Mouse (Mus musculus) limb, embryonic 14.5 days (tissue): ENCODE measurements around the gene Cd151. TPM values are rescaled to one million over a fixed set of nuclear protein-coding genes. Genes with fewer than 3 reads are reported as not detected.

Experiments used
- ATAC-seq: fragments of 200-750 bp; cut with Nextera tagmentation; 2 replicates; pipeline ENCODE4 v1.8.0; 2017; ENCODE audit warnings: low read depth, moderate number of reproducible peaks, moderate TSS enrichment; ENCODE audit not compliant: low FRiP score
- DNase-seq: peaks from one replicate; pipeline ENCODE4 v3.0.0-alpha.2; 2015; ENCODE audit warnings: low spot score
- H3K27ac ChIP-seq: fragments of 300-500 bp; sonication (generic); replicated peaks from 2 replicates; pipeline ENCODE4 v1.5.1; 2014; ENCODE audit warnings: low read depth, mild to moderate bottlenecking, low read length, moderate library complexity, mixed read lengths
- H3K27me3 ChIP-seq: fragments of 300-500 bp; sonication (generic); 2 replicates; pipeline ENCODE4 v1.6.1; 2014; ENCODE audit warnings: low read length, mixed read lengths; ENCODE audit not compliant: control insufficient read depth, insufficient read depth
- H3K36me3 ChIP-seq: fragments of 300-500 bp; sonication (generic); 2 replicates; pipeline ENCODE4 v1.6.1; 2014; ENCODE audit warnings: mild to moderate bottlenecking, low read length, moderate library complexity, mixed read lengths; ENCODE audit not compliant: control insufficient read depth, insufficient read depth
- H3K4me1 ChIP-seq: fragments of 300-500 bp; sonication (generic); 2 replicates; pipeline ENCODE4 v1.6.1; 2014; ENCODE audit warnings: antibody characterized with exemption, low read length, mixed read lengths; ENCODE audit not compliant: control insufficient read depth, insufficient read depth
- H3K4me2 ChIP-seq: fragments of 300-500 bp; sonication (generic); replicated peaks from 2 replicates; pipeline ENCODE4 v1.6.1; 2014; ENCODE audit warnings: low read depth, mild to moderate bottlenecking, low read length, moderate library complexity; ENCODE audit not compliant: severe bottlenecking
- H3K4me3 ChIP-seq: fragments of 300-500 bp; sonication (generic); replicated peaks from 2 replicates; pipeline ENCODE4 v1.5.1; 2014; ENCODE audit warnings: low read length
- H3K9ac ChIP-seq: fragments of 300-500 bp; sonication (generic); 2 replicates; pipeline ENCODE4 v1.6.1; 2014; ENCODE audit warnings: mild to moderate bottlenecking, low read depth, low read length, moderate library complexity; ENCODE audit not compliant: severe bottlenecking
- H3K9me3 ChIP-seq: fragments of 300-500 bp; sonication (generic); 2 replicates; pipeline ENCODE4 v1.6.1; 2016; ENCODE audit warnings: low read length; ENCODE audit not compliant: control insufficient read depth
- POLR2A ChIP-seq: fragments of 200-500 bp; IDR thresholded peaks from 2 replicates; pipeline ENCODE4 v1.8.0; 2012; ENCODE audit warnings: inconsistent platforms, mild to moderate bottlenecking, moderate library complexity, borderline replicate concordance; ENCODE audit not compliant: insufficient read depth, insufficient read length; ENCODE audit errors: extremely low read depth
- WGBS: fragments of 180-500 bp; shearing (Covaris S2); extraction: QIAGEN DNeasy Blood & Tissue Kit; methylation state at CpG from one replicate; pipeline ENCODE4 v1.1.7; 2014; 5-methylcytosine and 5-hydroxymethylcytosine counted together
- polyA plus RNA-seq, 2 experiments: library from polyadenylated mRNA; depleted of rRNA in 1 of 2; stranded (reverse) in 1 of 2; unstranded in 1 of 2; fragments of >200 nt; fragmentation: Nextera tagmentation in 1 of 2; extraction: Ambion mirVana in 1 of 2; gene quantifications; 2 replicates each; pipeline versions ENCODE4 v1.2.1 to v1.2.3; 2012 to 2014

Cd151 gene
- polyA plus RNA-seq, 2 experiments, result 44.4 to 100 TPM

DNA sequence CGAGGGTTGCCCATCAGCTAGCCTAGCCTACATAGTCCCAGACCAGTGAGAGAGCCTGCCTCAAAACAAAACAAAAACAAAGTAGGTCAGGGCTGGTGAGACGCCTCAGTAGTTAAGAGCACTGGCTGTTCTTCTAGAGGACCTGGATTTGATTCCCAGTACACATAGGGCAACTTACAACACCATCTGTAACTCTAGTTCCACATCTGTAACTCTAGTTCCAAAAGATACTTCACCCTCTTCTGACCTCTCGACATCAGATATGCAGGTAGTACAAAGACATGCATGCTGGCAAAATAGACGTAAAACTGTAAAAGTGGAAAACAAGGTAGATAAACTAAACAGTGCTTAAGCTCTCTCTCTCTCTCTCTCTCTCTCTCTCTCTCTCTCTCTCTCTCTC is 43.4 kb upstream of the Cd151 start:
- Histone ChIP-seq H3K9me3 (no peaks in the 10 kb centered on the region), H3K27ac (no peak overlapping the region), H3K9ac (no peak overlapping the region), H3K36me3 (no peaks in the 10 kb centered on the region), H3K4me1 (no peaks in the 10 kb centered on the region; the same call in 1 of the 2 replicates), H3K27me3 (no peaks in the 10 kb centered on the region), H3K4me3 (no peak overlapping the region), H3K4me2 (no peak overlapping the region)
- 66% methylated on average over 4 of the region's 4 CpGs for WGBS
- no peak for ATAC-seq
- DNase-seq, result no peak
- no peak for TF ChIP-seq POLR2A

DNA sequence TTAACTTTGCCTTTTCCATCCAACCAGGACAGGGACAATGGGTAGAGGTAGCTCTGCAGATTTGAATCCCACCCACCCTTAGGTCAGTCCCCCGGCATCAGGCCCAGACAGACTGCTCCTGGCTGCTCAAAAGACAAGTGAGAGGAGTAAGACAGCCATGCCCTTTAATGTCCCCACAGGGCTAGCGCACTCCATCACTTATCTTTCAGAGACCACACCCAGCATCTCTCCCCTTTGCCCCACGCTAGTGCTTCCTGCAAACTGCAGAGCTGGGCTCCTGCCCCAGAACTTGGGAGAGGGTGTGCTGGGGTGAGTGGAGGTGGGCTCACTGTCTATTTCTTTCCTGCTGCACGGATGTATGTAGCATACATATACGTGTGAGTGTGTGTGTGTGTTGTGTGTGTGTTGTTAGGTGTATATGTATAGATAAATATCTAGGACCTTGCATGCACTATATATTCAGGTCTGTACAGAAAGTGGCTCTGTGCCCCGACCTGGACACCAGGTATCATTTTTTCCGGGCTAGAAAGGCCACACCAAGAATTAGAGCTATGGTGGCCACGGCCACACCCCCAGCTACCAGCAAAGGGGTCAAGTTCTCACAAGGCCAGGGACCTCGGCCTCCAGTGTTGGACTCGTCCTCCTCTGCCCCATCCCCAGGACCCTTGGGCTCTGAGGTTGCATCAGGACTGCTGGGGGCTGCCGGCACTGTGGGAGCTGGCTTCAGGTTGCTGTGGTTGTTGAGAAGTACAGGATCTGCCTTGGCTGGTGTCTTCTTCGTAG is 40.1 kb upstream of the Cd151 start:
- no peaks in the 10 kb centered on the region for H3K27me3 ChIP-seq
- 77% methylated on average over 12 of the region's 12 CpGs for WGBS

GRCm38 (mm10) chr7:141428701-141429100 is 38.5 kb upstream of the Cd151 start:
- Histone ChIP-seq H3K4me1 (peaks cover 10% of the 10 kb centered on the region), H3K9me3 (no peaks in the 10 kb centered on the region), H3K9ac (no peak overlapping the region), H3K27ac (no peak overlapping the region), H3K27me3 (no peaks in the 10 kb centered on the region), H3K4me2 (peak overlapping the region; percentile 39), H3K36me3 (peaks cover 37% of the 10 kb centered on the region), H3K4me3 (peak overlapping the region; percentile 19)
- TF ChIP-seq POLR2A, result no peak
- WGBS, result 50% methylated on average over 5 of the region's 5 CpGs
- no peak for ATAC-seq
- DNase-seq, result no peak

More for the DNA sequence above, 40.1 kb upstream of the Cd151 start:
- H3K36me3 ChIP-seq, result peaks cover 21% of the 10 kb centered on the region
- no peak for DNase-seq
- no peak overlapping the region for H3K4me2 ChIP-seq
- H3K27ac ChIP-seq, result no peak overlapping the region
- H3K4me3 ChIP-seq, result no peak overlapping the region
- no peak for ATAC-seq
- TF ChIP-seq POLR2A, result no peak
- peaks cover 6% of the 10 kb centered on the region for H3K4me1 ChIP-seq
- H3K9me3 ChIP-seq, result no peaks in the 10 kb centered on the region
- no peak overlapping the region for H3K9ac ChIP-seq

- peaks cover 39% of the 10 kb centered on the region for H3K36me3 ChIP-seq
- no peaks in the 10 kb centered on the region for H3K9me3 ChIP-seq
- H3K27me3 ChIP-seq, result no peaks in the 10 kb centered on the region
- ATAC-seq (peak; percentile 62), DNase-seq (peak; percentile 52)
- peak within 1 kb of the TSS; percentile 39 for H3K4me2 ChIP-seq
- H3K4me1 ChIP-seq, result peaks cover 14% of the 10 kb centered on the region
- H3K27ac ChIP-seq, result no peak within 1 kb of the TSS
- H3K4me3 ChIP-seq, result peak within 1 kb of the TSS; percentile 19
- 4% methylated on average over 19 of the region's 19 CpGs for WGBS
- H3K9ac ChIP-seq, result peak within 1 kb of the TSS; percentile 40
- TF ChIP-seq POLR2A, result no peak
Observed at GRCm38 (mm10) chr7:141429310-141429709, 37.9 kb upstream of the Cd151 start, which contains the start of gene Cend1. Gene Cend1 (minus strand): TSS chr7:141429491.

GRCm38 (mm10) chr7:141429840-141430584 is 37.2 kb upstream of the Cd151 start:
- Histone ChIP-seq H3K4me2 (peak overlapping the region; percentile 39), H3K9ac (peak overlapping the region; percentile 40; the same call in 1 of the 2 replicates), H3K27me3 (no peaks in the 10 kb centered on the region), H3K4me3 (no peak overlapping the region), H3K4me1 (peaks cover 17% of the 10 kb centered on the region), H3K9me3 (no peaks in the 10 kb centered on the region), H3K36me3 (peaks cover 39% of the 10 kb centered on the region), H3K27ac (no peak overlapping the region)
- no peak for TF ChIP-seq POLR2A
- 61% methylated on average over 9 of the region's 9 CpGs for WGBS
- ATAC-seq (no peak), DNase-seq (no peak)
